Comparison of ENCODE assay signal across 14 mouse cellular contexts in genomic region chr7:4088679-4089078, GRCm38 (mm10). TPM values are rescaled to one million over a fixed set of nuclear protein-coding genes. Genes with fewer than 3 reads are reported as not detected.
"Had no signal": no experiment of that assay in that cellular context is flagged by ENCODE, and none has a peak within 500 bp of the region (broad histone marks: within the 10 kb centered on the region; RNA-seq: fewer than 3 reads in every experiment).

No protein-coding gene starts in this region.

- H3K9me3 ChIP-seq: limb, embryonic 12.5 days; lung, embryonic 15.5 days; midbrain, embryonic 15.5 days; neural tube, embryonic 12.5 days had no signal

- H3K4me3 ChIP-seq: limb, embryonic 12.5 days; lung, embryonic 15.5 days; midbrain, embryonic 15.5 days; neural tube, embryonic 12.5 days had no signal

- H3K36me3 ChIP-seq: limb, embryonic 12.5 days; lung, embryonic 15.5 days; midbrain, embryonic 15.5 days; neural tube, embryonic 12.5 days had no signal

- H3K9ac ChIP-seq: limb, embryonic 12.5 days; lung, embryonic 15.5 days; midbrain, embryonic 15.5 days; neural tube, embryonic 12.5 days had no signal

- H3K4me1 ChIP-seq: limb, embryonic 12.5 days; lung, embryonic 15.5 days; midbrain, embryonic 15.5 days; neural tube, embryonic 12.5 days had no signal

- H3K27ac ChIP-seq: kidney, postnatal 0 days; limb, embryonic 12.5 days; lung, embryonic 15.5 days; midbrain, embryonic 15.5 days; neural tube, embryonic 12.5 days had no signal

- H3K4me2 ChIP-seq: limb, embryonic 12.5 days; lung, embryonic 15.5 days; midbrain, embryonic 11.5 days; midbrain, embryonic 15.5 days; neural tube, embryonic 12.5 days had no signal

- ATAC-seq: midbrain, embryonic 15.5 days had no signal

- H3K27me3 ChIP-seq: limb, embryonic 12.5 days; lung, embryonic 15.5 days; midbrain, embryonic 15.5 days; neural tube, embryonic 12.5 days had no signal

- DNase-seq: kidney, adult 11 months; kidney, adult 9 months; kidney, postnatal 36 days; lung, postnatal 36 days; right cerebral cortex, postnatal 14 days; thymus, postnatal 36 days had no signal

RNA-seq across cellular contexts. Expression of gene Ttyh1, which starts 30.5 kb away (rescaled TPM):
- total RNA-seq: megakaryocyte, adult 5-6 weeks; monocyte, adult 5-6 weeks had no signal
